Mouse (Mus musculus) MEL (cell line): Measurements from ENCODE around the gene Ly6g5c. TPM values are rescaled to one million over a fixed set of nuclear protein-coding genes. Genes with fewer than 3 reads are reported as not detected.

ENCODE experiments used
- DNase-seq: peaks from one replicate; pipeline ENCODE4 v3.0.0; 2011; ENCODE audit warnings: low read depth, low spot score
- H3K27ac ChIP-seq: 2 replicates; pipeline ENCODE4 v1.5.1; 2012; ENCODE audit warnings: low read depth, mild to moderate bottlenecking, control low read depth, low read length, moderate library complexity; ENCODE audit not compliant: control insufficient read depth
- H3K27me3 ChIP-seq, 2 experiments: fragments of 150-350 bp in 1 of 2; sonication (generic) in 1 of 2; 2 replicates each; pipeline ENCODE4 v1.6.1; 2012; ENCODE audit warnings: low read length in 2 of 2, mild to moderate bottlenecking in 2 of 2, improper control_type of control experiment in 1 of 2, moderate library complexity in 1 of 2; ENCODE audit not compliant: insufficient read depth in 2 of 2, control insufficient read depth in 1 of 2
- H3K36me3 ChIP-seq, 2 experiments: 2 replicates each; pipeline ENCODE4 v1.6.1; 2012 to 2014; ENCODE audit warnings: low read length in 2 of 2, improper control_type of control experiment in 1 of 2, inconsistent platforms in 1 of 2, mild to moderate bottlenecking in 1 of 2; ENCODE audit not compliant: insufficient read depth in 2 of 2, control insufficient read depth in 1 of 2
- H3K4me1 ChIP-seq, 2 experiments: fragments of 150-350 bp in 1 of 2; sonication (generic) in 1 of 2; 2 replicates each; pipeline ENCODE4 v1.6.1; 2012; ENCODE audit warnings: low read length in 2 of 2, improper control_type of control experiment in 1 of 2, mild to moderate bottlenecking in 1 of 2; ENCODE audit not compliant: insufficient read depth in 2 of 2, control insufficient read depth in 1 of 2
- H3K4me3 ChIP-seq, 2 experiments: fragments of 150-350 bp in 1 of 2; sonication (generic) in 1 of 2; 2 replicates each; pipeline ENCODE4 v1.5.1; 2012; ENCODE audit warnings: low read depth in 2 of 2, low read length in 2 of 2, mild to moderate bottlenecking in 2 of 2, moderate library complexity in 2 of 2, control low read depth in 1 of 2, improper control_type of control experiment in 1 of 2; ENCODE audit not compliant: control insufficient read depth in 1 of 2, insufficient read depth in 1 of 2
- H3K79me2 ChIP-seq: 2 replicates; pipeline ENCODE4 v1.6.1; 2012; ENCODE audit warnings: mild to moderate bottlenecking, low read length, moderate library complexity; ENCODE audit not compliant: control insufficient read depth, poor library complexity, insufficient read depth
- H3K9ac ChIP-seq: 2 replicates; pipeline ENCODE4 v1.6.1; 2012; ENCODE audit warnings: low read depth, mild to moderate bottlenecking, control low read depth, low read length, moderate library complexity; ENCODE audit not compliant: control insufficient read depth, poor library complexity, severe bottlenecking
- H3K9me3 ChIP-seq: fragments of 150-350 bp; sonication (generic); replicated peaks from 2 replicates; pipeline ENCODE4 v1.6.1; 2012; ENCODE audit warnings: mild to moderate bottlenecking, low read length, improper control_type of control experiment, moderate library complexity; ENCODE audit not compliant: insufficient read depth
- CHD2 ChIP-seq: IDR thresholded peaks from 2 replicates; pipeline ENCODE4 v1.6.1; 2011; ENCODE audit warnings: low read length, improper control_type of control experiment
- CTCF ChIP-seq, 3 experiments: IDR thresholded peaks in 2 of 3; conservative IDR thresholded peaks in 1 of 3; 2 replicates each; pipeline ENCODE4 v1.5.1; 2011 to 2012; ENCODE audit warnings: low read length in 3 of 3, low read depth in 2 of 3, mild to moderate bottlenecking in 2 of 3, improper control_type of control experiment in 1 of 3, inconsistent platforms in 1 of 3, mixed read lengths in 1 of 3, moderate library complexity in 1 of 3; ENCODE audit not compliant: control insufficient read depth in 1 of 3, insufficient read depth in 1 of 3, poor library complexity in 1 of 3, severe bottlenecking in 1 of 3
- E2F4 ChIP-seq: IDR thresholded peaks from 2 replicates; pipeline ENCODE4 v1.6.1; 2011; ENCODE audit warnings: low read depth, low read length, improper control_type of control experiment, borderline replicate concordance
- ELF1 ChIP-seq: IDR thresholded peaks from 2 replicates; pipeline ENCODE4 v1.6.1; 2014; ENCODE audit warnings: low read depth, mild to moderate bottlenecking, inconsistent platforms, low read length, improper control_type of control experiment, moderate library complexity
- EP300 ChIP-seq, 2 experiments: IDR thresholded peaks; 2 replicates each; pipeline ENCODE4 v1.6.1; 2011; ENCODE audit warnings: improper control_type of control experiment in 2 of 2, low read length in 2 of 2, low read depth in 1 of 2, mild to moderate bottlenecking in 1 of 2
- ETS1 ChIP-seq: IDR thresholded peaks from 2 replicates; pipeline ENCODE4 v1.6.1; 2012; ENCODE audit warnings: low read depth, mild to moderate bottlenecking, inconsistent platforms, low read length, improper control_type of control experiment, moderate library complexity
- GABPA ChIP-seq: IDR thresholded peaks from 2 replicates; pipeline ENCODE4 v1.6.1; 2012; ENCODE audit warnings: low read depth, mild to moderate bottlenecking, inconsistent platforms, low read length, improper control_type of control experiment, moderate library complexity
- JUND ChIP-seq: IDR thresholded peaks from 2 replicates; pipeline ENCODE4 v1.6.1; 2011; ENCODE audit warnings: low read depth, mild to moderate bottlenecking, improper control_type of control experiment, low read length
- MAX ChIP-seq: IDR thresholded peaks from 2 replicates; pipeline ENCODE4 v1.6.1; 2011; ENCODE audit warnings: low read length, improper control_type of control experiment
- MAZ ChIP-seq: IDR thresholded peaks from 2 replicates; pipeline ENCODE4 v1.6.1; 2012; ENCODE audit warnings: low read depth, mild to moderate bottlenecking, inconsistent platforms, low read length, improper control_type of control experiment
- MXI1 ChIP-seq: IDR thresholded peaks from 2 replicates; pipeline ENCODE4 v1.6.1; 2011; ENCODE audit warnings: mild to moderate bottlenecking, low read depth, low read length, improper control_type of control experiment
- MYB ChIP-seq: IDR thresholded peaks from 2 replicates; pipeline ENCODE4 v1.6.1; 2011; ENCODE audit warnings: mild to moderate bottlenecking, low read depth, low read length, improper control_type of control experiment
- MYC ChIP-seq: IDR thresholded peaks from 2 replicates; pipeline ENCODE4 v1.6.1; 2011; ENCODE audit warnings: low read depth, mild to moderate bottlenecking, low read length, improper control_type of control experiment, moderate library complexity
- NELFE ChIP-seq: IDR thresholded peaks from 2 replicates; pipeline ENCODE4 v1.6.1; 2011; ENCODE audit warnings: low read depth, low read length, improper control_type of control experiment
- POLR2A ChIP-seq, 2 experiments: IDR thresholded peaks; 2 replicates each; pipeline ENCODE4 v1.6.1; 2011 to 2012; ENCODE audit warnings: low read length in 2 of 2, mild to moderate bottlenecking in 2 of 2, control low read depth in 1 of 2, improper control_type of control experiment in 1 of 2, low read depth in 1 of 2, moderate library complexity in 1 of 2; ENCODE audit not compliant: control insufficient read depth in 1 of 2, insufficient read depth in 1 of 2, poor library complexity in 1 of 2
- RAD21 ChIP-seq: IDR thresholded peaks from 2 replicates; pipeline ENCODE4 v1.6.1; 2011; ENCODE audit warnings: mild to moderate bottlenecking, low read depth, low read length, improper control_type of control experiment
- RCOR1 ChIP-seq: IDR thresholded peaks from 2 replicates; pipeline ENCODE4 v1.6.1; 2012; ENCODE audit warnings: low read depth, mild to moderate bottlenecking, inconsistent platforms, low read length, improper control_type of control experiment
- SIN3A ChIP-seq: IDR thresholded peaks from 2 replicates; pipeline ENCODE4 v1.6.1; 2012; ENCODE audit warnings: low read length, improper control_type of control experiment, inconsistent platforms
- TBP ChIP-seq: IDR thresholded peaks from 2 replicates; pipeline ENCODE4 v1.8.0; 2011; ENCODE audit warnings: low read depth, low read length, improper control_type of control experiment
- TCF12 ChIP-seq: IDR thresholded peaks from 2 replicates; pipeline ENCODE4 v1.6.1; 2014; ENCODE audit warnings: low read depth, mild to moderate bottlenecking, inconsistent platforms, low read length, improper control_type of control experiment, moderate library complexity
- UBTF ChIP-seq: IDR thresholded peaks from 2 replicates; pipeline ENCODE4 v1.6.1; 2012; ENCODE audit warnings: low read depth, mild to moderate bottlenecking, inconsistent platforms, low read length, improper control_type of control experiment, moderate library complexity, borderline replicate concordance; ENCODE audit not compliant: insufficient read depth
- ZNF384 ChIP-seq: IDR thresholded peaks from 2 replicates; pipeline ENCODE4 v1.6.1; 2012; ENCODE audit warnings: low read depth, mild to moderate bottlenecking, inconsistent platforms, low read length, improper control_type of control experiment
- polyA plus RNA-seq, 2 experiments: library from polyadenylated mRNA; stranded (reverse) in 1 of 2; unstranded in 1 of 2; fragments of >175 nt in 1 of 2; fragments of >200 nt in 1 of 2; gene quantifications; 2 replicates each; pipeline versions ENCODE4 v1.2.1 to v1.2.4; 2012; ENCODE audit warnings: low replicate concordance in 2 of 2, low read depth in 1 of 2; ENCODE audit not compliant: insufficient read length in 2 of 2, insufficient read depth in 1 of 2, missing spikeins in 1 of 2
- total RNA-seq: library from RNA; depleted of rRNA; stranded (reverse); fragments of 300-350 nt; gene quantifications from 2 replicates; pipeline ENCODE4 v1.2.3, GENCODE M21; 2012

The Ly6g5c gene
- total and polyA plus RNA-seq, 3 experiments: not detected

DNA sequence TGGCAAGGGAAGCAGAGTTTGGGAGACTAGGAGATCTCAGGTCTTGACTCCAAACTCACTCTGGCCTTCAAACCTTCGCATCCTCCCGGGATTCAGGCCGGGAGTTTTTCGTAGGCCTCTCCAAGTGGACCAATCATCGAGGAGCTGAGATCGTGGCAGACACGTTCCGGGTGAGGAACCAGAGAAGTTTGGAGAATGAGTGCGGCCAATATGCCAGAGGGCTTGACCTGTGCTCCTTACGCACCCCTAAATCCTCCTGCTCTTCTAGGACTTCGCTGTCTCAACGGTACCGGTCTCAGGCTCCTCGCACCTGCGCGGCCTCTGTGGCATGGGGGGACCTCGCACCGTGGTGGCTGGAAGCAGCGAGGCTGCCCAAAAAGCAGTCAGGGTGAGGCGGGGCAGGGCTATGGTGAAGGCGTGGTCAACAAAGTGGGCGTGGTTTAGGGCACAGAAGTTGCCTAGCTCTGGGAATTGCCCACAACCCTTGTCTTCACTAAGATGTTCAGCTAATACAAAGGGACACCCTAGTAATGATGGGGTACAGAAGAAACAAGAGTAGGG lies 47.3 kb upstream of the Ly6g5c start:
- no peak for DNase-seq

DNA sequence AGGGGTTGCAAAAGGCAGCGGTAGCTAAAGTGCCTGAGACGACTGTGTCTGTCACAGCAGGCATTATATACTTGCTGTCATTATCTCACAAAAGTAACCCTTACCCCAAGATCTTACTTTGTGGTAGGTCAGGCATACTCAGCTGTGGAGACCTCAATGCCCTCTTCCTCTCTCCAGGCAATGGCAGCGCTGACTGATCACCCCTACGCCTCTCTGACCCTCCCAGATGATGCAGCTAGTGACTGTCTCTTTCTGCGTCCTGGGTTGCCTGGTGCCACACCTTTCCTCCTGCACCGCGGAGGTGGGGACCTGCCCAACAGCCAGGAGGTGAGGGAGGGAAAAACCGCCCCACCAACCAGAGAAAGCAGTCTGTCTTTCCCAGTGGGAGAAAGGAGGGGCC lies 46.8 kb upstream of the Ly6g5c start:
- no peak for DNase-seq
- H3K4me3 ChIP-seq: no peak overlapping the region
- peaks cover 5 to 8% of the 10 kb centered on the region in 2 experiments for H3K36me3 ChIP-seq
- no peak overlapping the region for H3K27ac ChIP-seq
- no peaks in the 10 kb centered on the region for H3K79me2 ChIP-seq
- no peaks in the 10 kb centered on the region for H3K9me3 ChIP-seq
- TF ChIP-seq MXI1 (no peak), CTCF (IDR thresholded peaks at IDR 0.05 in 2 of 3, conservative IDR thresholded peaks at IDR 0.05 in 1 of 3; ENCODE audit: control insufficient read depth in 1 of 3, insufficient read depth in 1 of 3, low read depth in 2 of 3, low read length in 3 of 3, poor library complexity in 1 of 3, severe bottlenecking in 1 of 3) (no peak), MAZ (no peak), ELF1 (no peak), SIN3A (no peak), RCOR1 (no peak), JUND (no peak), ZNF384 (no peak), EP300 (IDR thresholded peaks at IDR 0.05; ENCODE audit: low read depth in 1 of 2, low read length in 2 of 2) (no peak), E2F4 (no peak), NELFE (no peak), CHD2 (no peak), UBTF (no peak), POLR2A (IDR thresholded peaks at IDR 0.05; ENCODE audit: control insufficient read depth in 1 of 2, insufficient read depth in 1 of 2, low read depth in 1 of 2, low read length in 2 of 2, poor library complexity in 1 of 2) (no peak), TCF12 (no peak), MYB (no peak), TBP (no peak), GABPA (no peak), MAX (no peak)
- no peaks in the 10 kb centered on the region for H3K27me3 ChIP-seq
- H3K9ac ChIP-seq: no peak overlapping the region
- H3K4me1 ChIP-seq: no peaks in the 10 kb centered on the region; a peak in 1 of 4 replicates

More for the DNA sequence above, 47.3 kb upstream of the Ly6g5c start:
- Histone ChIP-seq H3K27ac (no peak overlapping the region), H3K9me3 (no peaks in the 10 kb centered on the region)
- no peak for TF ChIP-seq EP300 (IDR thresholded peaks at IDR 0.05; ENCODE audit: low read depth in 1 of 2, low read length in 2 of 2)
- TF ChIP-seq ETS1: no peak
- no peak for TF ChIP-seq RAD21
- TF ChIP-seq MAX: no peak
- no peak for TF ChIP-seq MYC
- TF ChIP-seq, all 39 proteins: peak for 0
- peaks cover 6 to 8% of the 10 kb centered on the region in 2 experiments for H3K36me3 ChIP-seq
- H3K27me3 ChIP-seq: no peaks in the 10 kb centered on the region
- H3K9ac ChIP-seq: no peak overlapping the region
- H3K4me3 ChIP-seq: no peak overlapping the region
- H3K4me1 ChIP-seq: no peaks in the 10 kb centered on the region; a peak in 1 of 4 replicates
- H3K79me2 ChIP-seq: no peaks in the 10 kb centered on the region
